In genomic region chr4:102656494-102657036, GRCm38 (mm10) we compare ENCODE assay signal across 10 mouse cellular contexts.
DNase-seq lines count a peak whose midpoint lies in the region; TF ChIP-seq lines count a peak whose summit lies in the region.
"Had no signal": no experiment of that assay in that cellular context is flagged by ENCODE, and none has a peak within 500 bp of the region (broad histone marks: within the 10 kb centered on the region; RNA-seq: fewer than 3 reads in every experiment).

No protein-coding gene starts in this region.

- no peaks in the 10 kb centered on the region for H3K9me3 ChIP-seq in MEL (replicated peaks; ENCODE audit: insufficient read depth, low read length)
- H3K9me3 ChIP-seq: liver, embryonic 15.5 days had no signal

- H3K4me1 ChIP-seq in MEL (ENCODE audit: control insufficient read depth in 1 of 2, insufficient read depth in 2 of 2, low read length in 2 of 2) = peaks cover 0 to 5% of the 10 kb centered on the region in 2 experiments; a peak in 1 of 4 replicates
- H3K4me1 ChIP-seq: liver, embryonic 15.5 days had no signal

- peak; percentile 54 to 97 (median 64) for TF ChIP-seq CTCF in MEL (IDR thresholded peaks at IDR 0.05 in 2 of 3, conservative IDR thresholded peaks at IDR 0.05 in 1 of 3; ENCODE audit: control insufficient read depth in 1 of 3, insufficient read depth in 1 of 3, low read depth in 2 of 3, low read length in 3 of 3, poor library complexity in 1 of 3, severe bottlenecking in 1 of 3)

- H3K79me2 ChIP-seq in MEL (ENCODE audit: control insufficient read depth, insufficient read depth, low read length, poor library complexity) (no peaks in the 10 kb centered on the region), macrophage (ENCODE audit: inconsistent target) (no peaks in the 10 kb centered on the region)

- peaks cover 0 to 3% of the 10 kb centered on the region in 2 experiments; a peak in 1 of 4 replicates for H3K27me3 ChIP-seq in MEL (ENCODE audit: control insufficient read depth in 1 of 2, insufficient read depth in 2 of 2, low read length in 2 of 2)
- H3K27me3 ChIP-seq: liver, embryonic 15.5 days had no signal

- no peak overlapping the region for H3K9ac ChIP-seq in MEL (ENCODE audit: control insufficient read depth, low read depth, low read length, poor library complexity, severe bottlenecking)
- H3K9ac ChIP-seq: liver, embryonic 15.5 days had no signal

- 2% methylated on average over 3 of the region's 3 CpGs for WGBS in macrophage (ENCODE audit: missing documents)

- peak; percentile 45 for DNase-seq in adrenal gland, postnatal 10 days
- DNase-seq in adrenal gland, postnatal 4 days (ENCODE audit: low spot score in 2 of 2) = no peak
- DNase-seq in MEL (ENCODE audit: low read depth, low spot score) = peak; percentile 82
- peak; percentile 62 to 66 for DNase-seq in cerebellum, postnatal 10 days
- DNase-seq in heart, adult 9 months (ENCODE audit: low spot score in 2 of 2) = peak; percentile 10 to 51
- peak; percentile 58 for DNase-seq in kidney, postnatal 14 days
- peak; percentile 8 to 16 for DNase-seq in right cerebral cortex, postnatal 36 days (ENCODE audit: low spot score in 2 of 2)

- H3K36me3 ChIP-seq in MEL (ENCODE audit: control insufficient read depth in 1 of 2, insufficient read depth in 2 of 2, low read length in 2 of 2) (peaks cover 0 to 2% of the 10 kb centered on the region in 2 experiments; a peak in 1 of 4 replicates), macrophage (ENCODE audit: inconsistent target) (no peaks in the 10 kb centered on the region)
- H3K36me3 ChIP-seq: G1E; liver, embryonic 15.5 days had no signal

- TF ChIP-seq EP300 in MEL (IDR thresholded peaks at IDR 0.05; ENCODE audit: low read depth in 1 of 2, low read length in 2 of 2) = no peak

- H3K27ac ChIP-seq in MEL (ENCODE audit: control insufficient read depth, low read depth, low read length) = no peak overlapping the region
- H3K27ac ChIP-seq in macrophage = 0 out of 2 replicates have a peak overlapping the region, but pooled peaks have one; percentile 10
- H3K27ac ChIP-seq: liver, embryonic 15.5 days had no signal

- peak overlapping the region in 1 of 2 experiments; percentile 23; a peak in 1 of 4 replicates for H3K4me3 ChIP-seq in MEL (ENCODE audit: control insufficient read depth in 1 of 2, insufficient read depth in 1 of 2, low read depth in 2 of 2, low read length in 2 of 2)
- no peak overlapping the region for H3K4me3 ChIP-seq in macrophage (ENCODE audit: inconsistent target)
- H3K4me3 ChIP-seq: liver, embryonic 15.5 days had no signal

- no peak; the same call in none of the 2 replicates for TF ChIP-seq RAD21 in MEL (IDR thresholded peaks at IDR 0.05; ENCODE audit: low read depth, low read length)

- no peak for TF ChIP-seq POLR2A in MEL (IDR thresholded peaks at IDR 0.05; ENCODE audit: control insufficient read depth in 1 of 2, insufficient read depth in 1 of 2, low read depth in 1 of 2, low read length in 2 of 2, poor library complexity in 1 of 2)

TF ChIP-seq in MEL, 35 proteins besides CTCF, POLR2A, EP300 and RAD21:
- TF ChIP-seq SIN3A (IDR thresholded peaks at IDR 0.05; ENCODE audit: low read length) (peak; percentile 55; the same call in 1 of the 2 replicates), SMC3 (IDR thresholded peaks at IDR 0.05; ENCODE audit: low read depth, low read length) (peak; percentile 99), ZC3H11A (IDR thresholded peaks at IDR 0.05; ENCODE audit: low read depth, low read length) (peak; percentile 99), MXI1 (IDR thresholded peaks at IDR 0.05; ENCODE audit: low read depth, low read length) (no peak), HCFC1 (IDR thresholded peaks at IDR 0.05; ENCODE audit: low read depth, low read length) (no peak), KAT2A (conservative IDR thresholded peaks at IDR 0.05; ENCODE audit: low read depth, low read length) (no peak), JUND (IDR thresholded peaks at IDR 0.05; ENCODE audit: low read depth, low read length) (no peak)

Comparison
In these comparisons a context has a peak if more than half of its experiments do, and no peak if none do; other contexts are left out.
1. DNase-seq: peak in adrenal gland, postnatal 10 days (single experiment), MEL (single experiment), cerebellum, postnatal 10 days (2 of 2), heart, adult 9 months (2 of 2), kidney, postnatal 14 days (single experiment) and right cerebral cortex, postnatal 36 days (2 of 2); none in adrenal gland, postnatal 4 days (0 of 2).